Mouse (Mus musculus) thymus, postnatal 4 days (tissue): Measurements from ENCODE around the gene Pdzk1.

Experiments used
- DNase-seq: peaks from one replicate; pipeline ENCODE4 v3.0.0; 2021

Gene Pdzk1

DNA sequence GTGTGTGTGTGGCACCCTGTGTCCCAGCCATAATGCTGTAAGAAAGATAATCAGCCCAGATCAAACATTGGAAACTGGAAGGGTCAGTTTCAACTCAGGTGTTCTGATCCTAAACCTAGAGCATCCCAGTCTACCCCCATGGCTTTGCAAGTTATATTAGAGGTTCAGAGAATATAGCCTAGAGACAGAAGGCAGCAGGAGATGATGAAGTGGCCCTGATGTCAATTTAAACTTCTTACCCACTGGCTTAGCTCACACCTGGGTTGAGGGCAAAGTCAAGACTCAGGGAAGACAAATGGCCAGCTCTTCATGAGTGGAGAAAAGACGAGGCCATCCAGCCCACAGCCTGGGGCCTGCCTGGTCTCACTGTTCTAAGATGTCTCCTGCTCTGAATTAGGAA lies at the start of gene Pdzk1, which contains the start of gene Cd160:
Pdzk1 (plus strand) TSS at position 301 of the 400 bp plus-strand sequence.
Cd160 (minus strand) TSS at position 368 of the 400 bp plus-strand sequence.
- DNase-seq: no peak

DNA sequence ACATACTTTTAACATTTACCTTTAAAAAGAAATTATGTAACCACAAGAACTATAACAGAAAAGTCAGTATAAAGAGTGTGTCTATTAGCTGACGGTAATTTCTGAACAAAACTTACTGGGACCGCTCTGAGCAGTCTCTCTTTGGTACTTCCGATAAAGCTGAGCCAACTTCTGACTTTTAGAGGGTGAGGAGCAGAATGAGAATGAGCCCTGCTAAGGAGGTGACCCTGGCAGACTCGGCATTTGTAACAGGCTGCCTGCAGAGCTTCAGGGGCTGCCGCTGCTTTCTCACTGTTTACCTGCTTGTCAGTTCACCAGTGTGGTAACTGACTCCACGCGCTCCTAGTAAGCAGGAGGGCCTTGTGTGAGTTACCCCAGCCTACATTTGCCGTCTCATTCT lies 46.8 kb upstream of the Pdzk1 start:
- no peak for DNase-seq

DNA sequence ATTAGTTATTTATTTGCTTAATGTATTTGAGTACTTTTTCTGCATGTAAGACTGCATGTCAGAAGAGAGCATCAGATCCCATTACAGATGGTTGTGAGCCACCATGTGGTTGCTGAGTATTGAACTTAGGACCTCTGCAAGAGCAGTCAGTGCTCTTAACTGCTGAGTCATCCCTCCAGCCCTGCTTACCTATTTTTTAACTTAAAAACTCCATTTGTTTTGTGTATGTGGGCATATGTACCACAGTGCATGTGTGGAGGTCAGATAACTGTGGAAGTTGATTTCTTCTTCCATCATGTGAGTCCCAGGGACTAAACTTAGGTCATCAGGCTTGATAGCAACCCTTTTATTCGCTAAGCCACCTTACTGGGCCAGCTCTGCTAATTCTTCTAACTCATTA lies 41.3 kb upstream of the Pdzk1 start:
- no peak for DNase-seq

GRCm38 (mm10) chr3:96788506-96788905 lies 40.6 kb upstream of the Pdzk1 start:
- no peak for DNase-seq

- DNase-seq: no peak
Observed at GRCm38 (mm10) chr3:96800254-96800653, 28.8 kb upstream of the Pdzk1 start.

- DNase-seq: no peak
Observed at GRCm38 (mm10) chr3:96802214-96802613, 26.9 kb upstream of the Pdzk1 start.

GRCm38 (mm10) chr3:96808136-96808535 lies 20.9 kb upstream of the Pdzk1 start:
- DNase-seq: no peak

- no peak for DNase-seq
Observed at GRCm38 (mm10) chr3:96808651-96809050, 20.4 kb upstream of the Pdzk1 start.

GRCm38 (mm10) chr3:96811232-96811631 lies 17.9 kb upstream of the Pdzk1 start:
- no peak for DNase-seq

- peak; percentile 98 for DNase-seq
Observed at GRCm38 (mm10) chr3:96812395-96813091, 16.5 kb upstream of the Pdzk1 start.

- DNase-seq: peak; percentile 64
Observed at GRCm38 (mm10) chr3:96813106-96813505, 16.0 kb upstream of the Pdzk1 start.

GRCm38 (mm10) chr3:96813591-96814244 lies 15.4 kb upstream of the Pdzk1 start:
- peak; percentile 26 for DNase-seq

DNA sequence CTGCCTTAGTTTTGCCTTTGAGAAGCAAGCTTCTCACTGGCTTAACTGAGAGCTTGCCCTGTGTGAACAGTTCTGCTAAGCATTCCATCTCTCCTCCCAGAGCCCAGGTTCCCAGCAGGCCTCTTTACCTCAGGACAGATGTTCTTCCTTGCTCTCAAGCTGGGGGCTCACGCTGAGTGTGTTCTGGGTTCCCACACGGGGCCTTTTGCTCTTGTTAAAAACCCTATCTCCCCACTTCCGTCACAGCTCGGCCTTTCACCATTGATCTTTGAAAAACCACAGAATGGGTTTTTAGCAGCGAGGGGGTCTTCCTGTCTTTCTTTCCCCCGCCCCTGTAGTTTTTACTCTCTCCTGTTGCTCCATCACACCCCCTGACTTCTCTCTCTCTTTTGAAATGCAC lies 14.7 kb upstream of the Pdzk1 start:
- peak; percentile 71 for DNase-seq

DNA sequence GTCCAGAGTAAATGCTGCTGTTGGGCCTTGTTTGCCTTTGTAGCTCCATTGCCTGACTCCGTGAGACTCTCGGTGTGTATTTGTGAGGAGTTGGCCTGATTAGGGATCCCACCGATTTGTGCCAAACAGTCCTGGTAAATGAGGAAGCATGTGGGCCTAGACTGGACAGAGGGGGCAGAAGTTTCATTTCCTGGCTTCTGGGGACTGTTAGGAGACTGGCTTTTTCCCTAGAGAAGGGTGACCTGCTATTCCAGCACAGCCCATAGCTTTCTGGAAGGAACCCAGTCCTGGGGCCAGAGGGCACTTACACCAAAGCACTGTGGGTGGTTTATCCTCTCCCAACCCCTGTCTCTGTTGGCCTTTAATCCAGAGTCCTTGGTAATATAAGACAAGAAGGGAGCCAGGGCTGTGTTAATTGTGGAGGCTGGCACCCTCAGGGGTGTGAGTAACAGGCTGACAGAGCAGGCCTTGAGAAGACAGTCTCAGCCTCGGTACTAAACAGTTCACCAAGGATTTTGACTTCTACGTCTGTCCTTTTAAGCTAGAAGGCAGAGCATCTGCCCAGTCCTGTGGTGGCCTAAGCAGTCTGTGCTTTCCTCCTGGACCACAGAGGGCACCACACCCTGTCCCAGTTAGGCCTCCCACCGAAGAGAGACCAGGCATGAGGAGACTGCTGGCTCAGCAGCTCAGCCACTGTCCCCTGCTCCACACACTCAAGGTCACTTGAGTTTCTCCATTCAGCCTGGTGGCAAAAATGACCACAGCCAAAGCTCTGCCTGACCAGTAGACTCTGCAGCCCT lies 8.8 kb upstream of the Pdzk1 start:
- DNase-seq: no peak

DNA sequence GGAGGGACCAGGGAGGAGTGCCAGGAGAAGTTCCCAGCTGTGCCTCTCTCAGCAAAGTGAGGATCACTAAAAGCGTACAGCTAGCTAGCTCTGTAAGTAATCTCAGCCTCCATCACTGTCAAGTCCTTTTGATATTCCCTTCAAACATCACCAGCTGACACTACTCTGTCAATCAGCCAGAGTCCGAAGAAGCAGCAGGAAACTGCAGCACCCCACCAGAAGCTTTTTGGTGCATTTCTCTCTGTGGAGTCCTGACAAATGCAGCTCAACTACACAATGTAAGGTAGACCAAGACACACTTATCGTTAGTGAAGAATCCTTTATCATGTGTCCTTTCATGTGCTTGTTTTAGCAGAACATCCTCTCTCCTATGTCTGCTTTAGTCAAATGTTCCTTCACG lies 7.5 kb upstream of the Pdzk1 start:
- DNase-seq: no peak

GRCm38 (mm10) chr3:96823701-96824100 lies 5.4 kb upstream of the Pdzk1 start:
- DNase-seq: no peak

- DNase-seq: no peak
Observed at GRCm38 (mm10) chr3:96824614-96825013, 4.5 kb upstream of the Pdzk1 start.

GRCm38 (mm10) chr3:96825261-96825660 lies 3.8 kb upstream of the Pdzk1 start:
- DNase-seq: no peak

DNA sequence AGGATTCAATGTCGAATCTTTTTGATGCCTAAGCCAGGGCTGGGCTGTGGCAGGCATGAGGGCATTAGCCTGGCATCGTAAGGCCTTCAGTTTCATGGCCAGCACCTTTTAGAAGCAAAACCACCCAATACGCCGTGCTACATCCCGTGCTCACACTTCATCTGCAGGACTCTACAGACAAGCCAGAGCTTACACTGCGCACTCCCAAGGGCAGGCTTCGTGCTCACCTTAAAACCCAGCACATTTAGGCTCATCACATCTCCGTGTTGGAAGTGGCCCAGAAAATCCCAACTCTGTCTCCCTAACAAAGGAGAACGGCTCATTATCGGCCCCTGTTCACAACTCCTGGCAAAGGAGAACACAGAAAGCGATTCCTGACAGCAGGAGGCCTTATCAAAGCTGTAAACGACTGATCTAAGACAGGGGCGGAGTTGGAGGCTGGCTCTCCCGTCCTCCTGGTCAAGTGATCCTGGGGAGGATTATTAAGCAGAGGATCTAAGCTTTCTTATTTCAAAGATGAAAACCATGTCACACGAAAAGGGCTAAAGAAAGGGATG lies 698 bp upstream of the Pdzk1 start:
- DNase-seq: no peak

DNA sequence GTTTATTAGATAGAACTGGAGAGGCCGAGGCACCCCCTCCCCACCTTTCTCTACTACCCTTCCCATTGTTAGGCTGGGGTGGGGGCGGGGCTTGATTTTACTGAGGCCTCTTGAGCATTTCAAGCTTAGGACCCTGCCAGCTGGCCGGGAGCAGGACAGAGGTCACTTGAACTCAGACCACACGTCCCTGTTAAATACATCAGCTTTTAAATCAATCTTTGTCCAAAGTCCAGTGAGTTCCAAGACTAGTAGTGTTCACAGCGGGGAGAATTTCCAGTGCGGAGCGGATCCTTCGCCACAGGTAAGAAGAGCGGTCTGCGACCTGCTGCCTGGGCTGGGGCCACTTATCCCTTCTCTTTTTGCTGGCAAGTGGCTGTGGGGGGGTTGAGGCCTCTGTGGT lies 772 bp downstream of the Pdzk1 start:
- DNase-seq: no peak

GRCm38 (mm10) chr3:96832930-96833329 lies 3.8 kb downstream of the Pdzk1 start:
- DNase-seq: no peak

DNA sequence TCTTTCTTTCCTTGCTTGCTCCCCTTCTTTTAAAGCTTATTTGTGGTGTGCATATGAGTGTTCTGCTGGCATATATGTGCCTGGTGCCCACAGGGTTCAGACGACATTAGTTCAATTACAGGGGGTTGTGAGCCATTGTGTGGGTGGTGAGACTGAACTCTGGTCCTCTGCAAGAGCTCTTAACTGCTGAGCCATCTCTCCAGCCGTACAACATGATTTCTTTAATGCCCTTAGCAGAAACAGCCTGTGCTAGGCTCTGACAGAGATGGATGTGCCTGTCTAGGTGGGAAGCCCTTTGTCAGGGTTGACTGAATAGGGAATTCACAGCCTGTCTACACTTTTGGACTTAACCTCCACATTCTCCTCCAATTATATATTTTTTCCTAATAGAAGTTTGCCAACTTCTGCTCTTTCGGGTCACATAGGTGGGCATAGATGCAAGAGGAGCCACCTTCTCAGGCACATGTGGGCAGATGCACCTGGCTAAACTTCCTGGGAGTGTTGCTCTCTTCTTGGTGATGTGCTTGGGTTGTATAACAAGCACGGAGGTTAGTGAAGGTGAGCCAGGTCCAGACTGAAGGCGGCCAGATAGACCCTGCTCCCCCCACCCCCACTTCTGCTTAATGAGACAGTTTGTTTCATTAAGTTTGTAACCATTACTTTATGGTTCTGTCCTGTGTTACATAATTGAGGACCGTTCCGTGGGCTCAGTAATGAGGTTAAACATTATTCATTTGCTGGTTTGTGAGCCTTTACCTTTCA lies 5.7 kb downstream of the Pdzk1 start:
- DNase-seq: no peak

GRCm38 (mm10) chr3:96836414-96836813 lies 7.3 kb downstream of the Pdzk1 start:
- no peak for DNase-seq
